Mouse (Mus musculus): Measurements from ENCODE around the gene Ropn1l.

DNA sequence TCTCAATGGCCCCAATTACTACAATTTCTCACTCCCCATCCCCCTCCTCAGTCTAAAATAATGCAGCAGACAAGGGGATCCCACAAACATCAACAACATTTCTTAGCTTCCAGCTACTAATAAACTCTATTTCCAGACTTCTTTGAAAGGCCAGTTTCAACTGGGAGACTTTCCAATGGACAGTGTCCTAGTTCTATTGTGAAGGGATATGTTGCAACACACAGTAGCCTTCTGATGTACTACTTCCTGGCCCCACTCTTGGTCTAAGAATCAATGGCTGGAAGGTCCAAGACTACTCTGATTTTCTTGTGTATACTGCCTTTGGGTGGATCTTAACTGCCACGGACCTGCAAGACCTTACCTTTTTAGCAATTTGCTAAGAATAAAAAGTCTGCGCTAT, 12.3 kb upstream of the Ropn1l start:
- no peak for TF ChIP-seq CTCF (IDR thresholded peaks at IDR 0.05; ENCODE audit: extremely low read depth, insufficient read depth, low read length)
- no peak for TF ChIP-seq POLR2A (IDR thresholded peaks at IDR 0.05; ENCODE audit: extremely low read depth, insufficient read depth, low read length)

Data from cortical plate, adult 2 months (tissue).